Mouse (Mus musculus): ENCODE measurements at regions not wholly inside any gene's neighbourhood (a gene's known extent, or its start where the extent isn't known, plus 50 kb on each side); places are given as distances from the start of the nearest gene placed in this dataset.
A peak's percentile ranks its signal among the peaks of the same experiment; 100 is the strongest.
"Not testable (repeated sequence)": the region's sequence is repeated elsewhere in the genome, so short reads cannot be mapped to it uniquely, and the experiment has no call there.

- DNase-seq (ENCODE audit: low read depth, low spot score) = peak; percentile 3
Observed at GRCm38 (mm10) chr2:17081266-17081665, 650.0 kb downstream of the Nebl start.

- DNase-seq (ENCODE audit: low read depth, low spot score) = not testable (repeated sequence)
Observed at GRCm38 (mm10) chr2:17065149-17066145, 665.8 kb downstream of the Nebl start.

Data from R1 (cell line).